Mouse (Mus musculus) heart, adult 2 months (tissue): ENCODE data around the gene Ghsr. TPM values are rescaled to one million over a fixed set of nuclear protein-coding genes. Genes with fewer than 3 reads are reported as not detected.

ENCODE experiments used
- DNase-seq, 2 experiments: peaks; one replicate each; pipeline ENCODE4 v3.0.0; 2021
- H3K27ac ChIP-seq: fragments of 200-600 bp; 2 replicates; pipeline ENCODE4 v1.8.1; 2022
- H3K27me3 ChIP-seq: fragments of 200-500 bp; 2 replicates; pipeline ENCODE4 v1.6.1; 2012; ENCODE audit warnings: mild to moderate bottlenecking, low read length, inconsistent platforms, mixed read lengths; ENCODE audit not compliant: control insufficient read depth, insufficient read depth
- H3K36me3 ChIP-seq: fragments of 200-500 bp; 2 replicates; pipeline ENCODE4 v1.6.1; 2012; ENCODE audit warnings: low read length, inconsistent platforms; ENCODE audit not compliant: control insufficient read depth, insufficient read depth
- H3K4me1 ChIP-seq: fragments of 200-500 bp; 2 replicates; pipeline ENCODE4 v1.6.1; 2011; ENCODE audit warnings: low read length; ENCODE audit not compliant: control insufficient read depth, insufficient read depth
- H3K4me3 ChIP-seq: fragments of 200-600 bp; 2 replicates; pipeline ENCODE4 v1.8.1; 2022
- H3K79me2 ChIP-seq: fragments of 200-500 bp; replicated peaks from 2 replicates; pipeline ENCODE4 v1.6.1; 2012; ENCODE audit warnings: mild to moderate bottlenecking, inconsistent platforms, low read length, moderate library complexity, mixed read lengths; ENCODE audit not compliant: control insufficient read depth, insufficient read depth
- H3K9ac ChIP-seq: fragments of 200-500 bp; 2 replicates; pipeline ENCODE4 v1.6.1; 2012; ENCODE audit warnings: low read depth, mild to moderate bottlenecking, control low read depth, inconsistent platforms, low read length, mixed read lengths
- CTCF ChIP-seq: fragments of 200-600 bp; IDR thresholded peaks from 2 replicates; pipeline ENCODE4 v1.8.1; 2022; ENCODE audit warnings: antibody characterized with exemption, mild to moderate bottlenecking, moderate library complexity
- EP300 ChIP-seq: fragments of 200-500 bp; IDR thresholded peaks from 2 replicates; pipeline ENCODE4 v1.6.1; 2011; ENCODE audit warnings: low read depth, low read length, control low read depth; ENCODE audit not compliant: insufficient read depth
- POLR2A ChIP-seq: fragments of 200-500 bp; IDR thresholded peaks from 2 replicates; pipeline ENCODE4 v1.6.1; 2011; ENCODE audit warnings: mild to moderate bottlenecking, low read depth, low read length, control low read depth; ENCODE audit not compliant: insufficient read depth
- WGBS: fragments of 180-500 bp; shearing (Covaris S2); methylation state at CpG from one replicate; pipeline ENCODE4 v1.1.7; 2018; 5-methylcytosine and 5-hydroxymethylcytosine counted together
- intact Hi-C: fragments of 180-260 bp; cut with DNase I; formaldehyde crosslinking; loops from one replicate; pipeline ENCODE4 v1.15.1; 2025
- polyA plus RNA-seq: library from polyadenylated mRNA; depleted of rRNA; stranded (reverse); fragments of >200 nt; gene quantifications from 2 replicates; pipeline ENCODE4 v1.2.3, GENCODE M21; 2012
- total RNA-seq, 2 experiments: library from RNA; stranded (reverse); gene quantifications; 2 replicates each; pipeline ENCODE4 v1.2.3; 2021

Ghsr gene
- total and polyA plus RNA-seq, 3 experiments: not detected

DNA sequence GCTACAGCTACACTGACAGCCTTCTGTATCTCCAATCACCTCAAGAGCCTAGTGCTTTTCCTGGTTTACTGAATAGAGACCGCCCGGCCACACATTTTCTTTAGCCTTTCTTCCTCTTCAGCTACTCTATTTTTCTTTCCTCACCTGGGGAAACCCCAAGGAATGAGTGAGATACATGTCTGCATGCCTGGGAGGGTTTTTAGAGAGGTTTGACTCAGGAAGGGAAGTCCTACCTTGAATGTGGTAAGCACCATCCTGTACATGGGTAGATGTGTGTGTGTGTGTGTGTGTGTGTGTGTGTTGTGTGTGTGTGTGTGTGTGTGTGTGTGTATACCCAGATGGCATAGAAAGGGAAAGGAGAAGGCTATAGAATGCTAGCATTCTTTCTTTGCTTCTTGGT lies 40.1 kb downstream of the Ghsr start:
- Histone ChIP-seq H3K27ac (no peak overlapping the region), H3K4me1 (no peaks in the 10 kb centered on the region), H3K4me3 (no peak overlapping the region), H3K79me2 (no peaks in the 10 kb centered on the region), H3K9ac (no peak overlapping the region), H3K36me3 (no peaks in the 10 kb centered on the region), H3K27me3 (no peaks in the 10 kb centered on the region)
- 89% methylated on average over 2 of the region's 2 CpGs for WGBS
- DNase-seq: no peak
- intact Hi-C loops: no loop called here
- TF ChIP-seq EP300 (no peak), CTCF (no peak), POLR2A (no peak)

- H3K36me3 ChIP-seq: no peaks in the 10 kb centered on the region
- H3K79me2 ChIP-seq: no peaks in the 10 kb centered on the region
- intact Hi-C loops: no loop called here
- H3K4me1 ChIP-seq: no peaks in the 10 kb centered on the region
- TF ChIP-seq CTCF (no peak), EP300 (no peak), POLR2A (no peak)
- WGBS: 84% methylated on average over 3 of the region's 3 CpGs
- H3K27me3 ChIP-seq: no peaks in the 10 kb centered on the region
- H3K27ac ChIP-seq: no peak overlapping the region
- no peak overlapping the region for H3K9ac ChIP-seq
- DNase-seq: no peak
- no peak overlapping the region for H3K4me3 ChIP-seq
These were observed 42.4 kb downstream of the Ghsr start for GRCm38 (mm10) chr3:27413566-27413965.

DNA sequence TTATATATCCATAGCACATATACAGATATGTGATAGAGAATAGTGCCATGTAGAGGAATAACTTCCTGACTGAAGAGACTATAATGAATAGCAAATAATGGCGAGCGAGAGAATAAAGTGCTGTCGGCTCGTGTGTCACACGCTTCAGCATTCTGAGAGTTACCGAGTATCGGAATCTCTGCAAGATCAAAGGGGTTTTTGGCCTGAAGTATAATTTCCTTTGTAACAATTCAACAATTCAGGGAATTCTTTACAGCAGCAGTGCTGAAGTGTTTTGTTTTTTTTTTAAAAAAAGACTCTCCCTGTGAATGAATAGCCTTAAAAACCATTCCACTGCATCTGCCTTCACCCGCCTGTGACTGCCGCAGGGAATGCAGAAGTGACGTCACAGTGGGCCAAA lies 45.6 kb downstream of the Ghsr start:
- DNase-seq: no peak
- Histone ChIP-seq H3K27me3 (no peaks in the 10 kb centered on the region), H3K9ac (no peak overlapping the region), H3K4me1 (no peaks in the 10 kb centered on the region), H3K36me3 (no peaks in the 10 kb centered on the region), H3K27ac (no peak overlapping the region), H3K79me2 (no peaks in the 10 kb centered on the region), H3K4me3 (no peak overlapping the region)
- 88% methylated on average over 10 of the region's 10 CpGs for WGBS
- intact Hi-C loops: no loop called here
- no peak for TF ChIP-seq CTCF

DNA sequence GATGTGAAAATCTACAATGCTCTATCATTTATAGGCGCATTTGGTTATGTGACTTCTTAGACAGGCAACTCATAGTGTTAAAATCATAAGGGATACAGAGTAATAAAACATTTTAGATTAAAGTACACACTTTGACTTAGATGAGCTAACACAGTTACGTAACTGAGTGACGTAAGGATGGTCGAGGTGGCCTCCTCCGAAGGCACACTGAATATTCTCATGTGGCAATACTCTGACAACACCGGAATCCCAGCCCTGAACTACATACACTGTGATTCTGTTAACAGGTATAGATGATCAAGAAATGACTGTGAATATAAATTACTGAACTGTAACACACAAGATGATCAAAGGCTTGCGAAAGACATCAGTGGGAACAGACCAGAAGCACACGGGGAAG lies 47.5 kb downstream of the Ghsr start:
- intact Hi-C loops: no loop called here
- Histone ChIP-seq H3K27me3 (no peaks in the 10 kb centered on the region), H3K9ac (no peak overlapping the region), H3K27ac (no peak overlapping the region), H3K79me2 (no peaks in the 10 kb centered on the region), H3K4me1 (no peaks in the 10 kb centered on the region), H3K4me3 (no peak overlapping the region), H3K36me3 (no peaks in the 10 kb centered on the region)
- no peak for DNase-seq
- TF ChIP-seq CTCF (no peak), POLR2A (no peak)
- WGBS: 96% methylated on average over 8 of the region's 8 CpGs

GRCm38 (mm10) chr3:27421980-27422379 lies 50.8 kb downstream of the Ghsr start:
- TF ChIP-seq CTCF: no peak
- no peak for TF ChIP-seq POLR2A
- no peak for TF ChIP-seq EP300
- Histone ChIP-seq H3K4me3 (no peak overlapping the region), H3K27me3 (no peaks in the 10 kb centered on the region), H3K4me1 (no peaks in the 10 kb centered on the region), H3K79me2 (no peaks in the 10 kb centered on the region), H3K9ac (no peak overlapping the region), H3K36me3 (no peaks in the 10 kb centered on the region), H3K27ac (no peak overlapping the region)
- intact Hi-C loops: no loop called here
- DNase-seq: no peak
- 87% methylated on average over 12 of the region's 12 CpGs for WGBS

DNA sequence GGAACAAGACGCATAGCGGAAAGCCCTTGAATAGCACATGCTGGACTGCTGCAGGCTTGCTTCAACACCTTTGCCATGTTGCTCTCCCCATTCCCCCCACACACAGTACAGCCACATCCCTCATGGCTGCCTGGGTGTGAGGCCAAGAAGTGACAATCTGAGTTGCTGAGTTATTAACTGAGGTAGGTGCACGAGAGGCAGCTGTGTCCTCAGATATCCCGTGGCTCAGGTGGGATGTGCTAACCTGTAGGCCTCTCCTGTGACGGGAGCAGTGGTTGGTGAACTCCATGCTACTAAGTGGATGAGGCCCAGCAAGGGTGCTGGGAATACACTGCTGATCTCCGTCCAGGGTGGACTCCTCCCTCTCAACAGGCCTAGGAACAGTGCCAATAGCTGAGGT lies 51.4 kb downstream of the Ghsr start:
- Histone ChIP-seq H3K9ac (no peak overlapping the region), H3K4me3 (no peak overlapping the region), H3K27ac (no peak overlapping the region), H3K36me3 (no peaks in the 10 kb centered on the region), H3K27me3 (no peaks in the 10 kb centered on the region), H3K79me2 (no peaks in the 10 kb centered on the region), H3K4me1 (no peaks in the 10 kb centered on the region)
- no peak for DNase-seq
- intact Hi-C loops: no loop called here
- 80% methylated on average over 6 of the region's 6 CpGs for WGBS
- TF ChIP-seq EP300: no peak
- TF ChIP-seq CTCF: no peak
- TF ChIP-seq POLR2A: no peak

DNA sequence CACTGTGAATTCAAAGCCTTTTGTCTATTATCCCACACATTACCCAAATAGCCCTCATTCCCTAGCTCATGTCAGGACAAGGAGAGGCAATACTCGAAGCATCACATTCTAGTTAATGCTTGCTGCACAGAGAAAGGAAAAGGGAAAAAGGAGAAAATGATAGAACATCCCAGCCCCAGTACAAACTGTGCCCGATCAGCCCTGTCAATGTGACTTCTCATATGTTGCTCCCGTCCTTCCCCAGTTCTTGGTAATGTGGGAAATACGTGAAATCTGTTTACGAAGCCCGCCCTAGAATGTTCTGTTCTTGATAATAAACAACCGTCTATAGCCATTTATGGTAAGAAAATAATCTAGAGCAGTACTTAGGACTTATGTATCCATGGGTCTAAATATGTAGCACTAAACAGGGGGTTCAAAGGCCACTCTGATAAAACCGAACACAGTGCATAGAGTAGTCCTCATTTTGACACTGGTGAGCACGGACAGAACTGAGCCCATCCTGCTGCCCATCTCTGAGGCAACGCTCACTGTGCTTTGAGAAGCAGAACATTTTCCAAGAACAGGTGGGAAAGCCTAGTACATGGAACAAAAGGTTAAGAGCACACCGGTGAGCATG lies 53.0 kb downstream of the Ghsr start:
- no peak overlapping the region for H3K4me3 ChIP-seq
- WGBS: 90% methylated on average over 11 of the region's 11 CpGs
- DNase-seq: no peak
- H3K27me3 ChIP-seq: no peaks in the 10 kb centered on the region
- no peaks in the 10 kb centered on the region for H3K79me2 ChIP-seq
- no peaks in the 10 kb centered on the region for H3K4me1 ChIP-seq
- TF ChIP-seq EP300: no peak
- no peak for TF ChIP-seq POLR2A
- no peak for TF ChIP-seq CTCF
- intact Hi-C loops: no loop called here
- no peak overlapping the region for H3K27ac ChIP-seq
- H3K36me3 ChIP-seq: no peaks in the 10 kb centered on the region
- no peak overlapping the region for H3K9ac ChIP-seq
